Mouse (Mus musculus): ENCODE data around the gene Ndufb4.

- TF ChIP-seq POLR2A (IDR thresholded peaks at IDR 0.05; ENCODE audit: insufficient read depth, low read depth, low read length) (no peak), CTCF (IDR thresholded peaks at IDR 0.05) (no peak)
These were observed 31.3 kb downstream of the Ndufb4 start for GRCm38 (mm10) chr16:37622919-37623318.

Data from heart, adult 2 months (tissue).